Mouse (Mus musculus) MEL (cell line): ENCODE data around the gene Fam219a.

Experiments used
- CHD2 ChIP-seq: IDR thresholded peaks from 2 replicates; pipeline ENCODE4 v1.6.1; 2011; ENCODE audit warnings: low read length, improper control_type of control experiment
- MAFK ChIP-seq: IDR thresholded peaks from 2 replicates; pipeline ENCODE4 v1.6.1; 2011; ENCODE audit warnings: low read depth, mild to moderate bottlenecking, low read length, improper control_type of control experiment, borderline replicate concordance
- MEF2A ChIP-seq: IDR thresholded peaks from 2 replicates; pipeline ENCODE4 v1.6.1; 2014; ENCODE audit warnings: low read depth, mild to moderate bottlenecking, inconsistent platforms, low read length, improper control_type of control experiment; ENCODE audit not compliant: poor library complexity, insufficient replicate concordance, severe bottlenecking; ENCODE audit errors: extremely low read depth
- POLR2AphosphoS5 ChIP-seq: IDR thresholded peaks from 2 replicates; pipeline ENCODE4 v1.6.1; 2012; ENCODE audit warnings: low read depth, borderline replicate concordance, mild to moderate bottlenecking, inconsistent platforms, low read length, moderate library complexity, mixed read lengths

GRCm38 (mm10) chr4:41553116-41553515 lies 16.2 kb downstream of the Fam219a start:
- TF ChIP-seq MEF2A (no peak), POLR2AphosphoS5 (no peak), CHD2 (no peak), MAFK (no peak)
